Mouse (Mus musculus): ENCODE data around the gene Gm9195.

Gm9195 gene

GRCm38 (mm10) chr14:72442936-72443335 is 48.7 kb downstream of the Gm9195 start:
- DNase-seq (ENCODE audit: low spot score): no peak

DNA sequence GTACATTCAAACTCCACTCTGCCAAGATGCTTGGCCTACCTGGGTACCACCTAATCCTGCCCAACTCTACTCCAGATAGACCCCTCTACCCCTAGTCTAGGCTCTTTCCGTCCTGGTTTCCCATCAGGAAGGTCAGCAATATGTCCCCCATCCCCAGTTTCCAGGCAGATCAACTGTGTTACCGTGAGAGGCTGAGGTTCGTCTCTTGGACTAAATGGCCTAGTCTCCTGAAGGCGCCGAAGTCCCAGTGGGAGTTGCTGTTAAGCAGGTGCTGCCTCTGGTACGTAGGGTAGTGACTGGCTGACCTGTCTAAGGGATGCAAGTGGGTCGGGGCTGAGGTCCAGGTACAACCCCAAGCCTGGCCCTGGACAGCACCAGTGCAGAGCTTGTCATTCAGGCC is 50.7 kb downstream of the Gm9195 start:
- DNase-seq (ENCODE audit: low spot score): no peak

- DNase-seq (ENCODE audit: low spot score): no peak
Observed at GRCm38 (mm10) chr14:72440436-72440835, 51.2 kb downstream of the Gm9195 start.

DNA sequence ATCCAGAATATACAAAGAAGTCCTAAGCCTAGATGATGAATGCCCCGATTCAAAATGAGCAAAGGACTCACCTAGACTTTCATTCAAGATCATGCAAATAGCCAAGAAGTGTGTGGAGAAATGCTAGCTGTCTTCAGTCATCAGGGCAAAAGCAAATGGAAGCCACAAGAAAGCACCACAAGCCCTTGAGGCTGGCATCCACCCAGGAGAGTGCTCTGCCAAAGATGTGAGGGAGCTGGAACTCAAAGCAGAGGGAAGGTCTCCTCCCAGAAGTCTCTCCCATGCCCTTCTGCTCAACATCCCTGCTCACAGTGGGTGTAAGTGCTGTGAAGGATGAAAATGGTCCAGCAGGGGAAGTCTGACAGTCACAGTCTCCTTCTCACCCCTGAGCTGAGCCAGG is 52.7 kb downstream of the Gm9195 start:
- DNase-seq (ENCODE audit: low spot score): no peak

DNA sequence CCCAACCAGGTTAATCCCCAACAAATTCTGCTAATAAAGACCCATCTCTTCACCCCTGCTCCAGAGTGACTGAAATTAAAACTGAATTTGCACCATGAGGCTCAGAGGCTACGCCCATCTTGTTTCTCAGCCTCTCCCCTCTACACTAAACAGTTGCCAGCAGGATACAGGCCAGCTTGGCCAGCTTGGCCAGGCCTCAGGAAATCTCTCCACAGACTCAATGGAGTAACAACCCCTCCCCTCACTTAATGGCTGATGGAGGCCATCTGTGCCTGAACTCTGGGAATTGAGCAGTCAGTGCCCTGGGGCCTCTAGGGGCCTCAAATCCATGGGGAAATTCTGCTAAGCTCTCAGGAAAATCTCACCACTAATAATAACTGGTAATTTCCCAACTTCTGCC is 101.9 kb downstream of the Gm9195 start:
- DNase-seq (ENCODE audit: low spot score): peak; percentile 44

- DNase-seq (ENCODE audit: low spot score): no peak
Observed at GRCm38 (mm10) chr14:72389288-72389687, 102.3 kb downstream of the Gm9195 start.

DNA sequence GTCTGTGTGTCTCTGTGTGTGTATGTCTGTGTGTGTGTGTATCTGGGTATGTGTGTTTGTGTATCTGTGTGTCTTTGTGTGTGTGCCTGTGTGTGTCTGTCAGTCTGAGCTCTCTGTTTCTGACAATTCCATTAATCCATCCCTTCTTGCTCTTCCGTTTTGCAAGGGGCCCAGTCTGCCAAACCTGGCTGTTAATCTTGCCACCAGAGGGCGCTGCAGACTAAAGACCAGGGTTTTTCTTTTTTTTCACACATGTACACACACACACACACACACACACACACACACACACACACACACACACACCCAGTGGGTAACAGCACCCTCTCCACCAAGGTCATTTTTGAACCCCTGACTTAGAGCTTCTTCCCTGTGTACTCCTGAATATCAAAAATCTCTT is 114.4 kb downstream of the Gm9195 start:
- DNase-seq (ENCODE audit: low spot score): peak; percentile 74
